Mouse (Mus musculus): ENCODE results near the gene Ovol1. TPM values are rescaled to one million over a fixed set of nuclear protein-coding genes. Genes with fewer than 3 reads are reported as not detected.

The Ovol1 gene
- total RNA-seq, 2 experiments from 2014 or later = not detected

Other genes with a start within 250 kb of the Ovol1 start
- not detected for gene Catsper1, start 224.9 kb downstream of the Ovol1 start, total RNA-seq (2021)
- 10 to 100 TPM; 10.4 to 13.8 TPM for gene Cst6, start 211.1 kb downstream of the Ovol1 start, total RNA-seq (2021)
- gene Eif1ad, start 193.9 kb downstream of the Ovol1 start, total RNA-seq (2021) = 10 to 100 TPM; 30.0 to 31.0 TPM
- 100 to 1,000 TPM; 113 to 124 TPM for gene Banf1, start 193.5 kb downstream of the Ovol1 start, total RNA-seq (2021)
- 10 to 100 TPM; 80.1 to 97.5 TPM for gene Sart1, start 171.9 kb downstream of the Ovol1 start, total RNA-seq (2021)
- not detected for gene Tsga10ip, start 158.1 kb downstream of the Ovol1 start, total RNA-seq (2021)
- 100 to 1,000 TPM; 188 to 190 TPM for gene Drap1, start 135.7 kb downstream of the Ovol1 start, total RNA-seq (2021)
- gene AI837181, start 135.5 kb downstream of the Ovol1 start, total RNA-seq (2021) = 10 to 100 TPM; 60.0 to 65.6 TPM
- gene Fosl1, start 113.1 kb downstream of the Ovol1 start, total RNA-seq (2021) = not detected
- 10 to 100 TPM; 21.9 to 24.0 TPM for gene Ccdc85b, start 102.8 kb downstream of the Ovol1 start, total RNA-seq (2021)
- gene Fibp, start 100.0 kb downstream of the Ovol1 start, total RNA-seq (2021) = 10 to 100 TPM; 89.9 to 90.4 TPM
- gene Ctsw, start 92.1 kb downstream of the Ovol1 start, total RNA-seq (2021) = 1 to 10 TPM; 2.5 to 4.9 TPM
- 10 to 100 TPM; 18.3 to 18.6 TPM for gene Efemp2, start 86.7 kb downstream of the Ovol1 start, total RNA-seq (2021)
- 10 to 100 TPM; 32.2 to 33.3 TPM for gene Mus81, start 72.2 kb downstream of the Ovol1 start, total RNA-seq (2021)
- gene Cfl1, start 70.2 kb downstream of the Ovol1 start, total RNA-seq (2021) = 1,000 to 10,000 TPM; 1,943 to 1,967 TPM
- gene 1700020D05Rik, start 56.9 kb downstream of the Ovol1 start, total RNA-seq (2021) = 1 to 10 TPM; 4.8 to 5.4 TPM
- 10 to 100 TPM; 76.9 to 77.8 TPM for gene Snx32, start 50.1 kb downstream of the Ovol1 start, total RNA-seq (2021)
- gene Ap5b1, start 7.4 kb upstream of the Ovol1 start, total RNA-seq (2021) = 1 to 10 TPM; 8.3 to 9.2 TPM
- gene Rnaseh2c, start 41.2 kb upstream of the Ovol1 start, total RNA-seq (2021) = 10 to 100 TPM; 68.2 to 71.7 TPM
- 10 to 100 TPM; 70.9 to 79.7 TPM for gene Kat5, start 49.6 kb upstream of the Ovol1 start, total RNA-seq (2021)
- gene Rela, start 76.8 kb upstream of the Ovol1 start, total RNA-seq (2021) = 10 to 100 TPM; 21.3 to 21.9 TPM
- 10 to 100 TPM; 24.6 to 26.5 TPM for gene Sipa1, start 103.1 kb upstream of the Ovol1 start, total RNA-seq (2021)
- 10 to 100 TPM; 11.9 to 14.3 TPM for gene Map3k11, start 128.1 kb upstream of the Ovol1 start, total RNA-seq (2021)
- 10 to 100 TPM; 69.0 to 82.7 TPM for gene Pcnx3, start 128.3 kb upstream of the Ovol1 start, total RNA-seq (2021)
- gene Kcnk7, start 143.7 kb upstream of the Ovol1 start, total RNA-seq (2021) = not detected
- 10 to 100 TPM; 50.4 to 52.0 TPM for gene Ehbp1l1, start 165.7 kb upstream of the Ovol1 start, total RNA-seq (2021)
- 10 to 100 TPM; 46.6 to 47.6 TPM for gene Fam89b, start 169.0 kb upstream of the Ovol1 start, total RNA-seq (2021)
- 10 to 100 TPM; 19.9 to 21.4 TPM for gene Ltbp3, start 180.3 kb upstream of the Ovol1 start, total RNA-seq (2021)
- 10 to 100 TPM; 79.4 to 82.8 TPM for gene Scyl1, start 210.8 kb upstream of the Ovol1 start, total RNA-seq (2021)